9 mouse cellular contexts compared by ENCODE assay signal in genomic region chrX:143739171-143739570, GRCm38 (mm10).
A peak's percentile ranks its signal among the peaks of the same experiment; 100 is the strongest.
DNase-seq lines count a peak whose midpoint lies in the region; TF ChIP-seq lines count a peak whose summit lies in the region.
"Had no signal": no experiment of that assay in that cellular context is flagged by ENCODE, and none has a peak within 500 bp of the region (broad histone marks: within the 10 kb centered on the region; RNA-seq: fewer than 3 reads in every experiment).

No protein-coding gene starts in this region.

- peak; percentile 8 to 39 for DNase-seq in adrenal gland, adult (ENCODE audit: inconsistent age in 2 of 2, low spot score in 1 of 2)
- DNase-seq in adrenal gland, adult 18-20 months (ENCODE audit: low spot score in 2 of 2) = no peak
- peak; percentile 11 to 22 for DNase-seq in left cerebral cortex, adult 2 months (ENCODE audit: extremely low spot score in 1 of 2, low spot score in 2 of 2)
- DNase-seq in left cerebral cortex, adult 8-10 months (ENCODE audit: low spot score in 2 of 2) = no peak
- DNase-seq in brain, adult 2 months (ENCODE audit: low read depth, low spot score) = peak; percentile 69
- peak; percentile 13 for DNase-seq in gastrocnemius, postnatal 14 days
- DNase-seq in lung, postnatal 36 days = peak; percentile 17
- no peak for DNase-seq in thymus, postnatal 14 days

- H3K4me3 ChIP-seq in left cerebral cortex, adult 2 months = no peak overlapping the region
- H3K4me3 ChIP-seq: liver, embryonic 15.5 days had no signal

- H3K27ac ChIP-seq in left cerebral cortex, adult 2 months = no peak overlapping the region
- H3K27ac ChIP-seq: liver, embryonic 15.5 days had no signal

- TF ChIP-seq CTCF in left cerebral cortex, adult 2 months (IDR thresholded peaks at IDR 0.05) = peak; percentile 59

- intact Hi-C loops in left cerebral cortex, adult 2 months (cut with DNase I) = loop anchor here (2.0 to 10.0 kb wide), 3 partner anchors 83 to 1936 kb away; no protein-coding TSS in a partner anchor
- intact Hi-C loops in gastrocnemius, postnatal 14 days (cut with DNase I; ENCODE audit: low total_unique reads) = loop anchor here (5.0 kb wide), 1 partner anchor 258 kb away; no protein-coding TSS in a partner anchor

Comparison
In these comparisons a context has a peak if more than half of its experiments do, and no peak if none do; other contexts are left out.
1. DNase-seq: peak in adrenal gland, adult (2 of 2), left cerebral cortex, adult 2 months (2 of 2), brain, adult 2 months (single experiment), gastrocnemius, postnatal 14 days (single experiment) and lung, postnatal 36 days (single experiment); none in adrenal gland, adult 18-20 months (0 of 2), left cerebral cortex, adult 8-10 months (0 of 2) and thymus, postnatal 14 days (single experiment).